8 mouse cellular contexts compared by ENCODE assay signal in the genomic region with DNA sequence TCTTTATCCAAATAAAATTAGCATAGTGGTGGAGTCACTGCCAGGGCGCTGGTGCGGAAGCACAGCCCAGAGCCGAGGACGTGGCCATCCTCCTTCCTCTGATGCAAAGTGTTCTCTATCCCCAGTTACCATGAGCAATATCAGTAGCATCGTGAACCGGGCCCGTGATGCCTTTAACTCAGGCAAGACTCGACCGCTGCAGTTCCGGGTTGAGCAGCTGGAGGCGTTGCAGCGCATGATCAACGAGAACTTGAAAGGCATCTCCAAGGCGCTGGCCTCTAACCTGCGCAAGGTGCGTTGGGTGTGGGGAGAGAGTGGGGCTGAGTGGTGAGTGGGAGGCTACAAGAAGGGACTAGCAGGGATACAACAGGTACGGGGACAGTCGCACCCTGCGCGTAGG. TPM values are rescaled to one million over a fixed set of nuclear protein-coding genes. Genes with fewer than 3 reads are reported as not detected.
DNase-seq lines count a peak whose midpoint lies in the region; ATAC-seq and TF ChIP-seq lines count a peak whose summit lies in the region.
"Had no signal": no experiment of that assay in that cellular context is flagged by ENCODE, and none has a peak within 500 bp of the region (broad histone marks: within the 10 kb centered on the region; RNA-seq: fewer than 3 reads in every experiment).

No protein-coding gene starts in this region.

- no peaks in the 10 kb centered on the region for H3K9me3 ChIP-seq in hindbrain, embryonic 11.5 days (ENCODE audit: control insufficient read depth, low read length)
- no peaks in the 10 kb centered on the region for H3K9me3 ChIP-seq in hindbrain, embryonic 12.5 days (replicated peaks)

- no peak overlapping the region for H3K27ac ChIP-seq in hindbrain, embryonic 11.5 days (ENCODE audit: low read depth, low read length)
- H3K27ac ChIP-seq in hindbrain, embryonic 12.5 days: no peak overlapping the region
- H3K27ac ChIP-seq in thymus, adult 2 months (ENCODE audit: control insufficient read depth, insufficient read depth, low read length): no peak overlapping the region

- no peak overlapping the region for H3K4me2 ChIP-seq in hindbrain, embryonic 11.5 days (replicated peaks; ENCODE audit: low read depth, low read length)
- H3K4me2 ChIP-seq in hindbrain, embryonic 12.5 days (replicated peaks): no peak overlapping the region

- ATAC-seq in hindbrain, embryonic 11.5 days (ENCODE audit: low FRiP score): no peak
- ATAC-seq in hindbrain, embryonic 12.5 days (ENCODE audit: low FRiP score): no peak

- H3K4me1 ChIP-seq in hindbrain, embryonic 11.5 days (replicated peaks; ENCODE audit: control insufficient read depth, insufficient read depth, low read length): no peaks in the 10 kb centered on the region
- H3K4me1 ChIP-seq in hindbrain, embryonic 12.5 days: no peaks in the 10 kb centered on the region
- no peaks in the 10 kb centered on the region for H3K4me1 ChIP-seq in thymus, adult 2 months (replicated peaks; ENCODE audit: control insufficient read depth, insufficient read depth, low read length)

- no peak for TF ChIP-seq CTCF in thymus, adult 2 months (IDR thresholded peaks at IDR 0.05; ENCODE audit: borderline replicate concordance, control insufficient read depth, extremely low read depth, insufficient read depth, low read length, poor library complexity)

- H3K4me3 ChIP-seq in hindbrain, embryonic 11.5 days (ENCODE audit: low read depth, low read length): no peak overlapping the region
- H3K4me3 ChIP-seq in hindbrain, embryonic 12.5 days: no peak overlapping the region
- H3K4me3 ChIP-seq in thymus, adult 2 months (ENCODE audit: control insufficient read depth, insufficient read depth, low read length): no peak overlapping the region

- peak; percentile 10 for DNase-seq in hindbrain, embryonic 11.5 days (ENCODE audit: low spot score)
- DNase-seq in thymus, adult 2 months: peak; percentile 33
- no peak for DNase-seq in thymus, adult 18-20 months
- peak; percentile 35 for DNase-seq in induced T-regulatory cell, adult 2 months (ENCODE audit: low read depth)
- DNase-seq in ovary, postnatal 36 days (ENCODE audit: low spot score): no peak
- DNase-seq in right cerebral cortex, postnatal 25 days: no peak
- DNase-seq: gastrocnemius, postnatal 10 days had no signal

- H3K36me3 ChIP-seq in hindbrain, embryonic 11.5 days (ENCODE audit: control insufficient read depth, insufficient read depth, low read length): no peaks in the 10 kb centered on the region
- H3K36me3 ChIP-seq in hindbrain, embryonic 12.5 days: no peaks in the 10 kb centered on the region
- H3K36me3 ChIP-seq in thymus, adult 2 months (ENCODE audit: control insufficient read depth, insufficient read depth, low read length): no peaks in the 10 kb centered on the region

- 51% methylated on average over 20 of the region's 20 CpGs for WGBS in hindbrain, embryonic 11.5 days
- 37% methylated on average over 20 of the region's 20 CpGs for WGBS in hindbrain, embryonic 12.5 days
- WGBS in thymus, adult 2 months: 42% methylated on average over 20 of the region's 20 CpGs

- H3K9ac ChIP-seq in hindbrain, embryonic 11.5 days (ENCODE audit: low read depth, low read length): no peak overlapping the region
- no peak overlapping the region for H3K9ac ChIP-seq in hindbrain, embryonic 12.5 days

- no peak for TF ChIP-seq POLR2A in thymus, adult 2 months (IDR thresholded peaks at IDR 0.05; ENCODE audit: control insufficient read depth, extremely low read depth, insufficient read depth, low read length, poor library complexity)

- no peaks in the 10 kb centered on the region for H3K27me3 ChIP-seq in hindbrain, embryonic 11.5 days (ENCODE audit: control insufficient read depth, insufficient read depth, low read length)
- peaks cover 20% of the 10 kb centered on the region for H3K27me3 ChIP-seq in hindbrain, embryonic 12.5 days
- H3K27me3 ChIP-seq in thymus, adult 2 months (ENCODE audit: control insufficient read depth, insufficient read depth, low read length): no peaks in the 10 kb centered on the region

RNA-seq across cellular contexts. Expression of gene Aldh3a1, which starts 4.8 kb away (rescaled TPM):
- polyA plus RNA-seq in hindbrain, embryonic 11.5 days (2014; fragmentation: Nextera tagmentation; extraction: Ambion mirVana): not detected in 2 replicates
- not detected in 2 replicates for polyA plus RNA-seq in hindbrain, embryonic 12.5 days (2016; fragmentation: Nextera tagmentation; extraction: Ambion mirVana)
- polyA plus RNA-seq in thymus, adult 2 months (2012; rRNA removed): 1.4 and 1.6 TPM in 2 replicates

RNA-seq across cellular contexts. Expression of gene Usp22, which starts 37.2 kb away (rescaled TPM):
- 273 and 295 TPM in 2 replicates for polyA plus RNA-seq in hindbrain, embryonic 11.5 days (2014; fragmentation: Nextera tagmentation; extraction: Ambion mirVana)
- polyA plus RNA-seq in hindbrain, embryonic 12.5 days (2016; fragmentation: Nextera tagmentation; extraction: Ambion mirVana): 344 and 354 TPM in 2 replicates
- polyA plus RNA-seq in thymus, adult 2 months (2012; rRNA removed): 57.5 and 68.6 TPM in 2 replicates

RNA-seq across cellular contexts. Expression of gene Aldh3a2, which starts 55.2 kb away (rescaled TPM):
- polyA plus RNA-seq in hindbrain, embryonic 11.5 days (2014; fragmentation: Nextera tagmentation; extraction: Ambion mirVana): 24.9 and 26.8 TPM in 2 replicates
- polyA plus RNA-seq in hindbrain, embryonic 12.5 days (2016; fragmentation: Nextera tagmentation; extraction: Ambion mirVana): 23.7 and 25.9 TPM in 2 replicates
- polyA plus RNA-seq in thymus, adult 2 months (2012; rRNA removed): 89.9 and 92.7 TPM in 2 replicates

Comparison
In these comparisons a context has a peak if more than half of its experiments do, and no peak if none do; other contexts are left out.
1. DNase-seq: peak in hindbrain, embryonic 11.5 days (single experiment), thymus, adult 2 months (single experiment) and induced T-regulatory cell, adult 2 months (single experiment); none in thymus, adult 18-20 months (0 of 2), ovary, postnatal 36 days (single experiment) and right cerebral cortex, postnatal 25 days (single experiment).